Mouse (Mus musculus): ENCODE data around the gene Ptgdr. TPM values are rescaled to one million over a fixed set of nuclear protein-coding genes. Genes with fewer than 3 reads are reported as not detected.
"Not testable (repeated sequence)": the region's sequence is repeated elsewhere in the genome, so short reads cannot be mapped to it uniquely, and the experiment has no call there.

Gene Ptgdr
- 0.63 and 0.68 TPM in 2 replicates for polyA plus RNA-seq (2015; fragmentation: Nextera tagmentation; extraction: Ambion mirVana)

DNA sequence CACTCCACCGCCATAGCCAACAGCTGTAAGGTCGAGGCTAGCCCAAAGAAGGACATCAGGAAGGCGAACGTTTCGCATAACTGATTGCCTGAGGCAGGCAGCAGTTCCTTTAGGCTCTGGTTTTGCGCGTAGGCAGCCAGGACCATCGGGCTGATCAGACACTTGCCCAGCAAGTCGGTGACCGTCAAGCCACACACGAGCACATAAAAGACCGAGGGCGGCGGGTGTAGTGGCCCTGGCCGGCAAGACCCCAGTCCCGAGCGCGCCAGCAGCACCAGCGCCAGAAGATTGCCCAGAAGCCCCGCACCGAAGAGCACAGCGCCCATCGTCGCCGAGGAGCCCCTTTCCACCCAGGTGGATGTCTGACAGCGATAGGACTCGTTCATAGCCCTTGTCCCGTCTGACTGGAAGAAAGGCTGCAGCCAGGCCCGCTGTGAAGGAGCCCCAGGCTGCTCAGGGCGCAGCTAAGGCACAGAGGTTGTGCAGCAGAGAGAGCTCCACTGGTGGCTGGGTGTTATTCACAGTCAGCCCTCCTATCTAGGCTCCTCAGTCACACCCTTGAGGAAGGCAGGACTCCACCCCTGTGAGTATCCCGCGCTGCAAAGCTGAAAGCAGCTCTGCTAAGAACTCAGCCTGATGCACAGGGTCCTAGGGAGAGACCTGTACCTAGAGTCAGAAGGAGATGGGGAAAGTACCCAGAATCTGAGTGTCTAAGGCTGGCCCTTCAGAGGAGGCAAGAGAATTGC, at the start of gene Ptgdr:
TSS of gene Ptgdr (minus strand) at position 508 of the 746 bp plus-strand sequence.
- Histone ChIP-seq H3K4me3 (replicated peaks; ENCODE audit: low read length) (peak within 1 kb of the TSS; percentile 32), H3K27ac (ENCODE audit: low read length) (no peak within 1 kb of the TSS), H3K27me3 (replicated peaks; ENCODE audit: control insufficient read depth, insufficient read depth, low read length) (peaks cover 17% of the 10 kb centered on the region), H3K4me2 (ENCODE audit: low read length) (peak within 1 kb of the TSS; percentile 49), H3K9ac (replicated peaks; ENCODE audit: low read depth, low read length) (no peak within 1 kb of the TSS; the same call in 1 of the 2 replicates), H3K36me3 (ENCODE audit: control insufficient read depth, insufficient read depth) (no peaks in the 10 kb centered on the region), H3K4me1 (replicated peaks; ENCODE audit: control insufficient read depth, insufficient read depth, low read length) (0 out of 2 replicates have a peak, but pooled peaks cover 3% of the 10 kb centered on the region), H3K9me3 (ENCODE audit: control insufficient read depth, low read length) (no peaks in the 10 kb centered on the region)
- peak; percentile 50; the same call in 1 of the 2 replicates for ATAC-seq
- 1% methylated on average over 32 of the region's 32 CpGs for WGBS

DNA sequence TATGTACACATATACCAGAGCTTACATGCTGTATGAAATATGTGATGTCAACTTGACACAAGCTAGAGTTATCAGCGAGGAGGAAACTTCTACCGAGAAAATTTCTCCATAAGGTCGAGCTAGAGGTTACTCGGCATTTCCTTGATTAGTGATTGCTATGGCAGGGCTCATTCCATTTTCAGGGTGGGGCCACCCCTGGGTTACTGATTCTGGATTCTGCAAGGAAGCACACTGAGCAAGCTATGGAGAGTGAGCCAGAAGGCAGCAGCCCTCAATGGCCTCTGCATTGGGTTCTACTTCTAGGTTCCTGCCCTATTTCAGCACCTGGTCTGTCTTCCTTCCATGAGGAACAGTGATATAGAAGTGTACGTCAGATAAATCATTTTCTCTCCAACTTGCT, 48.6 kb upstream of the Ptgdr start:
- Histone ChIP-seq H3K27me3 (replicated peaks; ENCODE audit: control insufficient read depth, insufficient read depth, low read length) (no peaks in the 10 kb centered on the region), H3K9me3 (ENCODE audit: control insufficient read depth, low read length) (no peaks in the 10 kb centered on the region), H3K9ac (replicated peaks; ENCODE audit: low read depth, low read length) (no peak overlapping the region), H3K4me2 (ENCODE audit: low read length) (no peak overlapping the region), H3K4me1 (replicated peaks; ENCODE audit: control insufficient read depth, insufficient read depth, low read length) (no peaks in the 10 kb centered on the region), H3K4me3 (replicated peaks; ENCODE audit: low read length) (no peak overlapping the region), H3K36me3 (ENCODE audit: control insufficient read depth, insufficient read depth) (no peaks in the 10 kb centered on the region), H3K27ac (ENCODE audit: low read length) (no peak overlapping the region)
- no peak for ATAC-seq
- WGBS: 94% methylated on average over 5 of the region's 5 CpGs

DNA sequence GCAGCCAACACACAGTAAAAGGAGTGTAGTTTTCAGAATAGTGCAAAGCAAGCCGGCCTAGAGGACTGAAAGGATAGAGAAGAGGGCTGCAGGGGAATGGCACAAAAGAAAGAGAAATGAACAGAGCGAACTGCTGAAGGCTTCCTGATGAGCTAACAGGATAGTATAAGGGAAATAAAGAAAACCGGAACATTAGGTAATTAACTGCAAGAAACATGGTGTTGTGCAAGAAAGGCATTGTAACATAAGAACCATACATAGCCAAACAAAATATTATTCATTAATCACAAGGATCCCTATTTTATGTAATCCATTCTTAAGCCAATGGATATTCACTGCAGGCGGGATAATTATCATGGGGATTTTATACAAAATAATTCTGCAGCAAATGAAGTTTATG, 45.0 kb upstream of the Ptgdr start:
- no peak overlapping the region for H3K4me3 ChIP-seq (replicated peaks; ENCODE audit: low read length)
- no peak overlapping the region for H3K4me2 ChIP-seq (ENCODE audit: low read length)
- no peak overlapping the region for H3K9ac ChIP-seq (replicated peaks; ENCODE audit: low read depth, low read length)
- WGBS: 81% methylated on average over 4 of the region's 4 CpGs
- no peaks in the 10 kb centered on the region for H3K4me1 ChIP-seq (replicated peaks; ENCODE audit: control insufficient read depth, insufficient read depth, low read length)
- ATAC-seq: no peak
- no peaks in the 10 kb centered on the region for H3K36me3 ChIP-seq (ENCODE audit: control insufficient read depth, insufficient read depth)
- no peaks in the 10 kb centered on the region for H3K9me3 ChIP-seq (ENCODE audit: control insufficient read depth, low read length)
- H3K27me3 ChIP-seq (replicated peaks; ENCODE audit: control insufficient read depth, insufficient read depth, low read length): no peaks in the 10 kb centered on the region
- H3K27ac ChIP-seq (ENCODE audit: low read length): no peak overlapping the region

DNA sequence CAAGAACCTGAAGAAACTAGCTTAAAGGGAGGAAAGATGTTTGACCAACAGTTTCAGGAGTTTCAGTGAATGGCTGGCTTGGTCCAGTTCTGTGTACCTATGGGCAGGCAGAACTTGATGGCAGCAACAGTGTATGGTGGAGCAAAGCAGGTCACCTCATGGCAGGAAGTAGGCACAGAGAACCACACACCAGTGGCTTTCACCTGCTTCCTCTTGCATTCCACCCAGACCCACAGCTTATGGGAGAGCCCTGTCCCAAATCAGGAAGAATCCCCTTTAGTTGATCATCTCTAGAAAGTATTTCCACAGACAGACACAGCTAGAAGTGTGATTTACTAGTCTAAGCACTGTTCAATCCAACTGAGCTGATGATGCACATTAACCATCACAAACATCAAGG, 42.6 kb upstream of the Ptgdr start:
- not testable (repeated sequence) for H3K4me3 ChIP-seq (replicated peaks; ENCODE audit: low read length); ATAC-seq; H3K27me3 ChIP-seq (replicated peaks; ENCODE audit: control insufficient read depth, insufficient read depth, low read length); H3K9me3 ChIP-seq (ENCODE audit: control insufficient read depth, low read length); H3K36me3 ChIP-seq (ENCODE audit: control insufficient read depth, insufficient read depth); H3K27ac ChIP-seq (ENCODE audit: low read length); H3K4me1 ChIP-seq (replicated peaks; ENCODE audit: control insufficient read depth, insufficient read depth, low read length); H3K9ac ChIP-seq (replicated peaks; ENCODE audit: low read depth, low read length); H3K4me2 ChIP-seq (ENCODE audit: low read length)

DNA sequence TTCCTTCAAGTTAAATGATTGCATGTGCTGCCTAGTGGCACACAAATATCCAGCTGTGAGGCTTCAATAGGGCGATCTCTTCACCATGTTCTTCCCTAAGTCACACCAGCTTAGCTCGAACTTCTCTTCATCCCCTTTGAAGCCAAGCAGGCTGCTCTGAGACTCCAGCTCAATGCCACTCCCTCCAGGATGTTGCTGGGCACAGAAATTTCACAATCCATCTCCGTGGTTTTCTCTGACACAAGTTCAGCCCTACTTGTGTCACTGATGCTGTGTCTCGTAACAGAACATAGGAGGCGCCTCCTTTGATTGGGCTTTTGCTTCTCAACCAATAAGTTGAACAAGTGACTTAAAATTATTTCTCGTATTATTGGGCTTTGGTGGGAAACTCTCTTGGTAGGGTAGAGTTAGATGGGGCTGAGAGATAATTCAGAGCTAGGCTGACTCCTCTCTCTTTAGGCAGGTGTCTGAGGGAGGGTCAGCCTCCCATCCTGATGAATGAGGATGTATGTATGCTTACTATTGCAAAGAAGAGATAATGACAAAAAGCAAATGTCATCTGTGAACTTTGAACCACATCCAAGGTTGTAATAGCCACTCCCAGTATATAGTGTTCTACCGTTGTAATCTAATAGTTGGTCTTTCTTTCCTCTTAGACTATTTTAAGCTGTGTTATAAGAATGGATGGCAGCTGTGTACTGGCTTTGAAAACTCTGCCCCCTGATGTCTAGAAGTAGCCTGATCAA, 32.4 kb upstream of the Ptgdr start:
- Histone ChIP-seq H3K4me3 (replicated peaks; ENCODE audit: low read length) (no peak overlapping the region), H3K9me3 (ENCODE audit: control insufficient read depth, low read length) (no peaks in the 10 kb centered on the region), H3K4me1 (replicated peaks; ENCODE audit: control insufficient read depth, insufficient read depth, low read length) (no peaks in the 10 kb centered on the region), H3K9ac (replicated peaks; ENCODE audit: low read depth, low read length) (no peak overlapping the region), H3K36me3 (ENCODE audit: control insufficient read depth, insufficient read depth) (no peaks in the 10 kb centered on the region), H3K27me3 (replicated peaks; ENCODE audit: control insufficient read depth, insufficient read depth, low read length) (no peaks in the 10 kb centered on the region), H3K27ac (ENCODE audit: low read length) (no peak overlapping the region), H3K4me2 (ENCODE audit: low read length) (no peak overlapping the region)
- 78% methylated on average over 7 of the region's 7 CpGs for WGBS
- no peak for ATAC-seq

DNA sequence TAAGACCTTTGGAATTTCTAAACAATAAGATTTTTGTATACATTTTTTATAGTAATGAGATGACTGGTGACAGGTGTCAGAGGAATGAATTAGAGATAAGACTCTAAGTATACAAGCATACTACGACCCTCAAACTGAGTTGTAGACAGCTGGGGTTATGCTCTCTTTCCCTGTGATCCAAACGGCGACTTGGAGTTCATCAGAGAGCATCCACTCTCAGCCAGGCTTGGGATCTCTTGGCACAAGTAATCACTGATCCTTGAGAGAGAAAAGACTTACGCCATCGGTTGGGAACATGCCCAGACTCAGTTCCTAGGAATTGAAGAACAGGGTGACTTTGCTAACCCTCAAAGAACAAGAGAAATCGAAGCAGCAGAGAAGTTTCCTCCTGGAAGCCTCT, 10.5 kb upstream of the Ptgdr start:
- no peak overlapping the region for H3K9ac ChIP-seq (replicated peaks; ENCODE audit: low read depth, low read length)
- WGBS: 78% methylated on average over 6 of the region's 6 CpGs
- H3K27ac ChIP-seq (ENCODE audit: low read length): no peak overlapping the region
- ATAC-seq: no peak
- H3K4me2 ChIP-seq (ENCODE audit: low read length): no peak overlapping the region
- H3K36me3 ChIP-seq (ENCODE audit: control insufficient read depth, insufficient read depth): no peaks in the 10 kb centered on the region
- H3K9me3 ChIP-seq (ENCODE audit: control insufficient read depth, low read length): no peaks in the 10 kb centered on the region
- no peak overlapping the region for H3K4me3 ChIP-seq (replicated peaks; ENCODE audit: low read length)
- H3K4me1 ChIP-seq (replicated peaks; ENCODE audit: control insufficient read depth, insufficient read depth, low read length): no peaks in the 10 kb centered on the region
- H3K27me3 ChIP-seq (replicated peaks; ENCODE audit: control insufficient read depth, insufficient read depth, low read length): no peaks in the 10 kb centered on the region

DNA sequence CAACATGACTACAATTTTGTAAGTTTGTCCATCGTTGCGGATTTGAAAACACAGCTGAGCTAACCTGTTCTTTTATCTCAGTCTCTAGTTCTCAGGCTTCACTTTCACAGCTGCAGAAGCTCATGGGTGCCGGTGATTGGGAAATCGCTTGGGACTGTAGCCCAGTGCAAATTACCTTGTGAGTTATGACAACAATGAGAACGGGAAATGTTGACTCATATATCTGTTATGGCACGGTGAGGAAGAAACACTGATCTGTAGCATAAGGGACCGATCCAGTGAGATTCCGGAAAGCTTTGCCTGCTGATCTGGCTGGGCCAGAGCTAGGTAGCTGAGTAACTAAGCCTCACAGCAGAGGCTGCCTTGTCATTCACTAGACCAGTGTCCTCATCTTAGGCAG, 6.5 kb upstream of the Ptgdr start:
- Histone ChIP-seq H3K9me3 (ENCODE audit: control insufficient read depth, low read length) (no peaks in the 10 kb centered on the region), H3K4me3 (replicated peaks; ENCODE audit: low read length) (no peak overlapping the region), H3K4me1 (replicated peaks; ENCODE audit: control insufficient read depth, insufficient read depth, low read length) (no peaks in the 10 kb centered on the region), H3K9ac (replicated peaks; ENCODE audit: low read depth, low read length) (no peak overlapping the region), H3K27ac (ENCODE audit: low read length) (no peak overlapping the region), H3K27me3 (replicated peaks; ENCODE audit: control insufficient read depth, insufficient read depth, low read length) (no peaks in the 10 kb centered on the region), H3K4me2 (ENCODE audit: low read length) (no peak overlapping the region), H3K36me3 (ENCODE audit: control insufficient read depth, insufficient read depth) (no peaks in the 10 kb centered on the region)
- ATAC-seq: no peak
- WGBS: 87% methylated on average over 8 of the region's 8 CpGs

DNA sequence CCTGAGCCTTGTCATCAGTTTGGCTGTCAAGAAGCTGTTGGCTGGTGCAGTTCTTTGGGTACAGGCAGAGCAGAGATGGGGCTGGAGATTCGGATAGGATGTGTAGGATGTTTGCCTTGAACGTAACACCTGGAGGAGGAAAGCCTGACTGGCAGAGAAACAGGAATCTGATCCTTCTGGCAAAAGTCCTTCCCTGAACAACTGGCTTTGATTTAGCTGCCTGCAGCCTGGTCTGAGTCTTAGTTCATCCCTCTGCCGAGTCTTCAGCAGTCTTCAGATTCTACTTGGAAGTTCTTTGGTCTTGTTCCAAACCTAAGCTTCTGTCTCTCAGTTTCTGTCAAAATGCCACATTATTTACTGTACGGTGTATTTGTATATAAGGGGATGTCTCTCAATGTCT, 3.9 kb upstream of the Ptgdr start:
- Histone ChIP-seq H3K4me1 (replicated peaks; ENCODE audit: control insufficient read depth, insufficient read depth, low read length) (0 out of 2 replicates have a peak, but pooled peaks cover 3% of the 10 kb centered on the region), H3K9me3 (ENCODE audit: control insufficient read depth, low read length) (no peaks in the 10 kb centered on the region), H3K27ac (ENCODE audit: low read length) (no peak overlapping the region), H3K4me2 (ENCODE audit: low read length) (no peak overlapping the region), H3K36me3 (ENCODE audit: control insufficient read depth, insufficient read depth) (no peaks in the 10 kb centered on the region), H3K27me3 (replicated peaks; ENCODE audit: control insufficient read depth, insufficient read depth, low read length) (peaks cover 16% of the 10 kb centered on the region), H3K9ac (replicated peaks; ENCODE audit: low read depth, low read length) (no peak overlapping the region), H3K4me3 (replicated peaks; ENCODE audit: low read length) (no peak overlapping the region)
- ATAC-seq: no peak
- 51% methylated on average over 4 of the region's 4 CpGs for WGBS

DNA sequence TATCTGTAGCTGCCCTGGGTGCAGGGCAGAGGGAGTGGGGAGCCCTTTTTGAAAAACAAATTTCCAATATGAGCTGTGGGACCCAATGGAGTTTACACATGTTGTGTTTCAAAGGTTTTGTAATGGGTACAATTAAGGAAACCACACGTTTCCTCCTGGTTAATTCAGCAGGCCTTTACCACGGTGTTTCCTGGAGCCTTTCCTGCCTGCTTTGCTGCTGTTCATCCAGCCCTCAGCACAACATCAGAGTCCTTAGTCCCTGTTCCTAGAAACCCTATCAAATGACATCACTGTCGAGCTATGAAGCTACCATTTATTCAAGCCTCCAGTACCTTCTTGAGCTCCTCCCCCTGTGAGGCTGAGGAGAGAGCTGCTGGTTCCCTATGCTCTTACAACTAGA, 2.0 kb upstream of the Ptgdr start:
- Histone ChIP-seq H3K27ac (ENCODE audit: low read length) (no peak overlapping the region), H3K36me3 (ENCODE audit: control insufficient read depth, insufficient read depth) (no peaks in the 10 kb centered on the region), H3K4me3 (replicated peaks; ENCODE audit: low read length) (no peak overlapping the region), H3K4me2 (ENCODE audit: low read length) (no peak overlapping the region), H3K9ac (replicated peaks; ENCODE audit: low read depth, low read length) (no peak overlapping the region), H3K4me1 (replicated peaks; ENCODE audit: control insufficient read depth, insufficient read depth, low read length) (0 out of 2 replicates have a peak, but pooled peaks cover 3% of the 10 kb centered on the region), H3K9me3 (ENCODE audit: control insufficient read depth, low read length) (no peaks in the 10 kb centered on the region), H3K27me3 (replicated peaks; ENCODE audit: control insufficient read depth, insufficient read depth, low read length) (peaks cover 17% of the 10 kb centered on the region)
- WGBS: 65% methylated on average over 3 of the region's 3 CpGs
- ATAC-seq: no peak

Data from forebrain, embryonic 16.5 days (tissue).